Mouse (Mus musculus) heart, adult 9 months (tissue): ENCODE results near the gene Fermt1.
A peak's percentile ranks its signal among the peaks of the same experiment; 100 is the strongest.

Experiments used
- DNase-seq, 2 experiments: peaks; one replicate each; pipeline ENCODE4 v3.0.0; 2022; ENCODE audit warnings: low spot score in 2 of 2

Fermt1 gene

GRCm38 (mm10) chr2:132922076-132922873 is 23.4 kb downstream of the Fermt1 start:
- DNase-seq: no peak

- DNase-seq: no peak
Measured at GRCm38 (mm10) chr2:132914785-132915184, 30.9 kb downstream of the Fermt1 start.

GRCm38 (mm10) chr2:132906763-132907162 is 38.9 kb downstream of the Fermt1 start:
- DNase-seq: no peak

GRCm38 (mm10) chr2:132904961-132905360 is 40.7 kb downstream of the Fermt1 start:
- DNase-seq: no peak

GRCm38 (mm10) chr2:132903498-132903897 is 42.2 kb downstream of the Fermt1 start:
- DNase-seq: peak in 1 of 2 experiments; percentile 34

- DNase-seq: no peak
Measured at GRCm38 (mm10) chr2:132902056-132902455, 43.6 kb downstream of the Fermt1 start.

- no peak for DNase-seq
Measured at GRCm38 (mm10) chr2:132901636-132902035, 44.1 kb downstream of the Fermt1 start.

- no peak for DNase-seq
Measured at GRCm38 (mm10) chr2:132900596-132900995, 45.1 kb downstream of the Fermt1 start.

- no peak for DNase-seq
Measured at GRCm38 (mm10) chr2:132898211-132898610, 47.5 kb downstream of the Fermt1 start.

- DNase-seq: no peak
Measured at GRCm38 (mm10) chr2:132893826-132894225, 51.9 kb downstream of the Fermt1 start.

GRCm38 (mm10) chr2:132885312-132885711 is 60.4 kb downstream of the Fermt1 start:
- no peak for DNase-seq

GRCm38 (mm10) chr2:132884303-132884967 is 61.3 kb downstream of the Fermt1 start:
- DNase-seq: no peak

GRCm38 (mm10) chr2:132880844-132881645 is 64.7 kb downstream of the Fermt1 start, which contains the start of gene Lrrn4:
Lrrn4 (minus strand) TSS chr2:132880891.
- DNase-seq: no peak

GRCm38 (mm10) chr2:132879261-132880044 is 66.3 kb downstream of the Fermt1 start:
- DNase-seq: no peak

- DNase-seq: no peak
Measured at GRCm38 (mm10) chr2:132876991-132877390, 68.7 kb downstream of the Fermt1 start.

GRCm38 (mm10) chr2:132873657-132874326 is 71.9 kb downstream of the Fermt1 start:
- DNase-seq: no peak

GRCm38 (mm10) chr2:132871663-132872062 is 74.0 kb downstream of the Fermt1 start:
- no peak for DNase-seq

GRCm38 (mm10) chr2:132870286-132870685 is 75.4 kb downstream of the Fermt1 start:
- DNase-seq: no peak

GRCm38 (mm10) chr2:132869682-132870081 is 76.0 kb downstream of the Fermt1 start:
- DNase-seq: no peak

- no peak for DNase-seq
Measured at GRCm38 (mm10) chr2:132867521-132867920, 78.2 kb downstream of the Fermt1 start.

GRCm38 (mm10) chr2:132863325-132863724 is 82.4 kb downstream of the Fermt1 start:
- no peak for DNase-seq
